Mouse (Mus musculus) limb, embryonic 14.5 days (tissue): ENCODE measurements around the gene Clk3. TPM values are rescaled to one million over a fixed set of nuclear protein-coding genes. Genes with fewer than 3 reads are reported as not detected.
A peak's percentile ranks its signal among the peaks of the same experiment; 100 is the strongest.

Source experiments
- ATAC-seq: fragments of 200-750 bp; cut with Nextera tagmentation; 2 replicates; pipeline ENCODE4 v1.8.0; 2017; ENCODE audit warnings: low read depth, moderate number of reproducible peaks, moderate TSS enrichment; ENCODE audit not compliant: low FRiP score
- DNase-seq: peaks from one replicate; pipeline ENCODE4 v3.0.0-alpha.2; 2015; ENCODE audit warnings: low spot score
- H3K27ac ChIP-seq: fragments of 300-500 bp; sonication (generic); replicated peaks from 2 replicates; pipeline ENCODE4 v1.5.1; 2014; ENCODE audit warnings: low read depth, mild to moderate bottlenecking, low read length, moderate library complexity, mixed read lengths
- H3K27me3 ChIP-seq: fragments of 300-500 bp; sonication (generic); 2 replicates; pipeline ENCODE4 v1.6.1; 2014; ENCODE audit warnings: low read length, mixed read lengths; ENCODE audit not compliant: control insufficient read depth, insufficient read depth
- H3K36me3 ChIP-seq: fragments of 300-500 bp; sonication (generic); 2 replicates; pipeline ENCODE4 v1.6.1; 2014; ENCODE audit warnings: mild to moderate bottlenecking, low read length, moderate library complexity, mixed read lengths; ENCODE audit not compliant: control insufficient read depth, insufficient read depth
- H3K4me1 ChIP-seq: fragments of 300-500 bp; sonication (generic); 2 replicates; pipeline ENCODE4 v1.6.1; 2014; ENCODE audit warnings: antibody characterized with exemption, low read length, mixed read lengths; ENCODE audit not compliant: control insufficient read depth, insufficient read depth
- H3K4me2 ChIP-seq: fragments of 300-500 bp; sonication (generic); replicated peaks from 2 replicates; pipeline ENCODE4 v1.6.1; 2014; ENCODE audit warnings: low read depth, mild to moderate bottlenecking, low read length, moderate library complexity; ENCODE audit not compliant: severe bottlenecking
- H3K4me3 ChIP-seq: fragments of 300-500 bp; sonication (generic); replicated peaks from 2 replicates; pipeline ENCODE4 v1.5.1; 2014; ENCODE audit warnings: low read length
- H3K9ac ChIP-seq: fragments of 300-500 bp; sonication (generic); 2 replicates; pipeline ENCODE4 v1.6.1; 2014; ENCODE audit warnings: mild to moderate bottlenecking, low read depth, low read length, moderate library complexity; ENCODE audit not compliant: severe bottlenecking
- H3K9me3 ChIP-seq: fragments of 300-500 bp; sonication (generic); 2 replicates; pipeline ENCODE4 v1.6.1; 2016; ENCODE audit warnings: low read length; ENCODE audit not compliant: control insufficient read depth
- POLR2A ChIP-seq: fragments of 200-500 bp; IDR thresholded peaks from 2 replicates; pipeline ENCODE4 v1.8.0; 2012; ENCODE audit warnings: inconsistent platforms, mild to moderate bottlenecking, moderate library complexity, borderline replicate concordance; ENCODE audit not compliant: insufficient read depth, insufficient read length; ENCODE audit errors: extremely low read depth
- WGBS: fragments of 180-500 bp; shearing (Covaris S2); extraction: QIAGEN DNeasy Blood & Tissue Kit; methylation state at CpG from one replicate; pipeline ENCODE4 v1.1.7; 2014; 5-methylcytosine and 5-hydroxymethylcytosine counted together
- polyA plus RNA-seq, 2 experiments: library from polyadenylated mRNA; depleted of rRNA in 1 of 2; stranded (reverse) in 1 of 2; unstranded in 1 of 2; fragments of >200 nt; fragmentation: Nextera tagmentation in 1 of 2; extraction: Ambion mirVana in 1 of 2; gene quantifications; 2 replicates each; pipeline versions ENCODE4 v1.2.1 to v1.2.3; 2012 to 2014

The Clk3 gene
- polyA plus RNA-seq, 2 experiments = 56.1 to 133 TPM

- no peak overlapping the region for H3K27ac ChIP-seq
- no peaks in the 10 kb centered on the region for H3K9me3 ChIP-seq
- H3K4me3 ChIP-seq = no peak overlapping the region
- H3K9ac ChIP-seq = no peak overlapping the region
- 33% methylated on average over 6 of the region's 6 CpGs for WGBS
- peaks cover 25% of the 10 kb centered on the region for H3K4me1 ChIP-seq
- no peak for DNase-seq
- no peaks in the 10 kb centered on the region for H3K27me3 ChIP-seq
- peaks cover 74% of the 10 kb centered on the region for H3K36me3 ChIP-seq
- H3K4me2 ChIP-seq = no peak overlapping the region
- ATAC-seq = peak; percentile 35; the same call in 1 of the 2 replicates
- TF ChIP-seq POLR2A = no peak
Observed at GRCm38 (mm10) chr9:57759289-57759688, 6.4 kb downstream of the Clk3 start.

GRCm38 (mm10) chr9:57758528-57758927, 7.1 kb downstream of the Clk3 start:
- no peaks in the 10 kb centered on the region for H3K27me3 ChIP-seq
- no peaks in the 10 kb centered on the region for H3K9me3 ChIP-seq
- H3K36me3 ChIP-seq = peaks cover 81% of the 10 kb centered on the region
- peaks cover 19% of the 10 kb centered on the region for H3K4me1 ChIP-seq
- DNase-seq = no peak
- no peak overlapping the region for H3K4me3 ChIP-seq
- no peak for TF ChIP-seq POLR2A
- no peak overlapping the region for H3K27ac ChIP-seq
- 92% methylated on average over 22 of the region's 22 CpGs for WGBS
- ATAC-seq = no peak
- no peak overlapping the region for H3K9ac ChIP-seq
- no peak overlapping the region for H3K4me2 ChIP-seq

- WGBS = 81% methylated on average over 3 of the region's 3 CpGs
- H3K4me2 ChIP-seq = no peak overlapping the region
- no peaks in the 10 kb centered on the region for H3K9me3 ChIP-seq
- no peak for TF ChIP-seq POLR2A
- H3K27ac ChIP-seq = no peak overlapping the region
- H3K9ac ChIP-seq = no peak overlapping the region
- H3K27me3 ChIP-seq = no peaks in the 10 kb centered on the region
- H3K4me3 ChIP-seq = no peak overlapping the region
- DNase-seq = no peak
- peaks cover 9% of the 10 kb centered on the region for H3K4me1 ChIP-seq
- ATAC-seq = no peak
- H3K36me3 ChIP-seq = peaks cover 91% of the 10 kb centered on the region
Observed at GRCm38 (mm10) chr9:57757578-57757977, 8.1 kb downstream of the Clk3 start.

- Histone ChIP-seq H3K4me3 (no peak overlapping the region), H3K27ac (no peak overlapping the region), H3K4me2 (no peak overlapping the region), H3K4me1 (no peaks in the 10 kb centered on the region), H3K36me3 (peaks cover 99% of the 10 kb centered on the region), H3K9ac (no peak overlapping the region), H3K9me3 (no peaks in the 10 kb centered on the region), H3K27me3 (no peaks in the 10 kb centered on the region)
- WGBS = 88% methylated on average over 7 of the region's 7 CpGs
- TF ChIP-seq POLR2A = no peak
- ATAC-seq (no peak), DNase-seq (no peak)
Observed at GRCm38 (mm10) chr9:57750901-57751300, 14.8 kb downstream of the Clk3 start.

GRCm38 (mm10) chr9:57748831-57749230, 16.8 kb downstream of the Clk3 start:
- H3K9ac ChIP-seq = no peak overlapping the region
- DNase-seq = no peak
- no peaks in the 10 kb centered on the region for H3K4me1 ChIP-seq
- TF ChIP-seq POLR2A = no peak
- no peak overlapping the region for H3K4me3 ChIP-seq
- no peaks in the 10 kb centered on the region for H3K27me3 ChIP-seq
- no peaks in the 10 kb centered on the region for H3K9me3 ChIP-seq
- no peak overlapping the region for H3K4me2 ChIP-seq
- no peak for ATAC-seq
- no peak overlapping the region for H3K27ac ChIP-seq
- 43% methylated on average over 1 of the region's 1 CpGs for WGBS
- peaks cover 95% of the 10 kb centered on the region for H3K36me3 ChIP-seq

- Histone ChIP-seq H3K27me3 (no peaks in the 10 kb centered on the region), H3K27ac (no peak overlapping the region), H3K4me1 (no peaks in the 10 kb centered on the region), H3K4me2 (no peak overlapping the region), H3K9me3 (no peaks in the 10 kb centered on the region), H3K9ac (no peak overlapping the region), H3K4me3 (no peak overlapping the region), H3K36me3 (peaks cover 89% of the 10 kb centered on the region)
- DNase-seq = no peak
- 94% methylated on average over 6 of the region's 6 CpGs for WGBS
- no peak for TF ChIP-seq POLR2A
- ATAC-seq = no peak
Observed at GRCm38 (mm10) chr9:57748137-57748536, 17.5 kb downstream of the Clk3 start.
